Mouse (Mus musculus) olfactory bulb, adult 2 months (tissue): ENCODE measurements around the gene Gm19345.

Source experiments
- CTCF ChIP-seq: fragments of 200-500 bp; IDR thresholded peaks from 2 replicates; pipeline ENCODE4 v1.5.1; 2012; ENCODE audit warnings: low read depth, mild to moderate bottlenecking, low read length, moderate library complexity; ENCODE audit not compliant: insufficient read depth
- POLR2A ChIP-seq: fragments of 200-500 bp; IDR thresholded peaks from 2 replicates; pipeline ENCODE4 v1.6.1; 2012; ENCODE audit warnings: mild to moderate bottlenecking, low read depth, low read length, moderate library complexity; ENCODE audit not compliant: insufficient read depth

DNA sequence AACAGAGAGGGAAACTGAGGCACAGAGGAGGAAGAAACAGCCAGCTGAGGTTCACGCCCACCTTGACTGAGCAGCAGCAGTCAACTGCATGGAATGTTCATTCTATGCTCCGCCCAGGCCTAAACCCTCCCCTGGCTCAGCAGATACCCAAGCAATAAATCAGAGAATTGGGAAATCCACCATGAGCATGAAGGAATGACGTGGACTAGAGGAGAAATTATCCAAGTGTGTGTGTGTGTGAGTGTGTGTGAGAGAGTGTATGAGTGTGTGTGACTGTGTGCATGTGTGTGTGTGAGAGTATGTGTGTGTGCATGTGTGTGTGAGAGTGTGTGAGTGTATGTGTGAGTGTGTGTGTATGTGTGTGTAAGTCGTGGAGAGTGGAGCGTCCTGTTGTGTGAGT is 33.4 kb upstream of the Gm19345 start:
- no peak for TF ChIP-seq CTCF
- TF ChIP-seq POLR2A: no peak
